In genomic region chr8:88310286-88310685, GRCm38 (mm10) we compare ENCODE assay signal across 24 mouse cellular contexts. TPM values are rescaled to one million over a fixed set of nuclear protein-coding genes. Genes with fewer than 3 reads are reported as not detected.
DNase-seq lines count a peak whose midpoint lies in the region; ATAC-seq and TF ChIP-seq lines count a peak whose summit lies in the region.
"Had no signal": no experiment of that assay in that cellular context is flagged by ENCODE, and none has a peak within 500 bp of the region (broad histone marks: within the 10 kb centered on the region; RNA-seq: fewer than 3 reads in every experiment).

No protein-coding gene starts in this region.

- no peak for TF ChIP-seq POLR2A in CH12.LX (IDR thresholded peaks at IDR 0.05; ENCODE audit: low read depth, low read length)

- in situ Hi-C loops in CH12.LX (cut with MboI; ENCODE audit: low pct_ligation_motif_present, low pct_unique_long_range_greater_than_20kb, low sequenced_read_pairs): loop anchor here (5.0 kb wide), 2 partner anchors 38 to 42 kb away; partner anchors contain the start of gene Adcy7

- no peak overlapping the region for H3K9ac ChIP-seq in hindbrain, embryonic 13.5 days
- H3K9ac ChIP-seq in CH12.LX (ENCODE audit: insufficient read depth, low read depth): no peak overlapping the region
- H3K9ac ChIP-seq: embryonic facial prominence, embryonic 12.5 days; embryonic facial prominence, embryonic 15.5 days; forebrain, postnatal 0 days; hindbrain, embryonic 14.5 days had no signal

- no peak for ATAC-seq in hindbrain, embryonic 13.5 days (ENCODE audit: low FRiP score)
- ATAC-seq: forebrain, embryonic 14.5 days; forebrain, postnatal 0 days; hindbrain, postnatal 0 days; inflammation-experienced regulatory T-cells, adult 6 months; intestine, embryonic 16.5 days; Patski had no signal

- intact Hi-C loops in gastrocnemius, postnatal 36 days (cut with DNase I): loop anchor here (5.0 kb wide), 1 partner anchor 33 kb away; no protein-coding TSS in a partner anchor

- no peak for TF ChIP-seq RAD21 in CH12.LX (IDR thresholded peaks at IDR 0.05; ENCODE audit: low read depth, low read length)

- H3K27me3 ChIP-seq in hindbrain, embryonic 10.5 days (ENCODE audit: insufficient read depth, poor library complexity, severe bottlenecking): no peaks in the 10 kb centered on the region
- no peaks in the 10 kb centered on the region for H3K27me3 ChIP-seq in hindbrain, embryonic 13.5 days
- no peaks in the 10 kb centered on the region for H3K27me3 ChIP-seq in CH12.LX (replicated peaks)
- H3K27me3 ChIP-seq: embryonic facial prominence, embryonic 12.5 days; embryonic facial prominence, embryonic 15.5 days had no signal

- WGBS in hindbrain, embryonic 10.5 days: 94% methylated on average over 13 of the region's 13 CpGs
- 90% methylated on average over 13 of the region's 13 CpGs for WGBS in hindbrain, embryonic 13.5 days

- no peaks in the 10 kb centered on the region for H3K79me2 ChIP-seq in CH12.LX (replicated peaks; ENCODE audit: control insufficient read depth, extremely low read depth, insufficient read depth, poor library complexity, severe bottlenecking)

- DNase-seq in gastrocnemius, adult 18-20 months (ENCODE audit: low spot score): peak; percentile 58
- no peak for DNase-seq in gastrocnemius, postnatal 36 days
- no peak for DNase-seq in hindbrain, embryonic 10.5 days (ENCODE audit: low spot score)
- no peak for DNase-seq in CH12.LX (ENCODE audit: extremely low read depth)
- peak; percentile 65 for DNase-seq in skeletal muscle tissue, adult 2 months (ENCODE audit: low read depth, low spot score)
- DNase-seq in adrenal gland, adult 2 months: no peak
- DNase-seq: adrenal gland, postnatal 14 days; cerebellum, adult 11 months; cerebellum, adult 2 months; cerebellum, adult 9-11 months; cerebellum, postnatal 25 days; forebrain, postnatal 0 days; heart, adult 2 months had no signal

- H3K36me3 ChIP-seq in hindbrain, embryonic 10.5 days: 0 out of 2 replicates have a peak, but pooled peaks cover 4% of the 10 kb centered on the region
- H3K36me3 ChIP-seq in hindbrain, embryonic 13.5 days: no peaks in the 10 kb centered on the region
- H3K36me3 ChIP-seq in CH12.LX (replicated peaks in 1 of 2; ENCODE audit: control insufficient read depth in 1 of 2, insufficient read depth in 1 of 2, low read length in 1 of 2): peaks cover 58 to 85% of the 10 kb centered on the region in 2 experiments
- H3K36me3 ChIP-seq: embryonic facial prominence, embryonic 12.5 days; embryonic facial prominence, embryonic 15.5 days; heart, embryonic 10.5 days had no signal

- H3K4me2 ChIP-seq in hindbrain, embryonic 13.5 days: no peak overlapping the region
- H3K4me2 ChIP-seq in CH12.LX (ENCODE audit: insufficient read depth, low read depth, poor library complexity, severe bottlenecking): peak overlapping the region; percentile 81
- H3K4me2 ChIP-seq: embryonic facial prominence, embryonic 12.5 days; embryonic facial prominence, embryonic 15.5 days; hindbrain, embryonic 14.5 days had no signal

- TF ChIP-seq CTCF in CH12.LX (conservative IDR thresholded peaks at IDR 0.05 in 1 of 2, IDR thresholded peaks at IDR 0.05 in 1 of 2; ENCODE audit: low read depth in 2 of 2, low read length in 2 of 2): no peak

- no peak overlapping the region for H3K4me3 ChIP-seq in hindbrain, embryonic 10.5 days
- H3K4me3 ChIP-seq in hindbrain, embryonic 13.5 days: no peak overlapping the region
- H3K4me3 ChIP-seq in CH12.LX (replicated peaks in 1 of 3; ENCODE audit: low read depth in 2 of 3, low read length in 2 of 3, poor library complexity in 1 of 3): peak overlapping the region in 1 of 3 experiments; percentile 55
- H3K4me3 ChIP-seq: embryonic facial prominence, embryonic 12.5 days; embryonic facial prominence, embryonic 15.5 days; heart, adult 2 months; heart, embryonic 10.5 days had no signal

- H3K27ac ChIP-seq in hindbrain, embryonic 10.5 days: 0 out of 2 replicates have a peak overlapping the region, but pooled peaks have one; percentile 12
- H3K27ac ChIP-seq in hindbrain, embryonic 13.5 days: no peak overlapping the region
- H3K27ac ChIP-seq in CH12.LX (ENCODE audit: insufficient read depth, low read depth): peak overlapping the region; percentile 94
- H3K27ac ChIP-seq: embryonic facial prominence, embryonic 12.5 days; embryonic facial prominence, embryonic 15.5 days; heart, adult 2 months; hindbrain, embryonic 14.5 days; hindbrain, postnatal 0 days had no signal

- TF ChIP-seq EP300 in CH12.LX (IDR thresholded peaks at IDR 0.05; ENCODE audit: low read length): no peak

- dilution Hi-C loops in CH12.LX (cut with MboI; ENCODE audit: extremely low pct_ligation_motif_present, extremely low pct_unique_long_range_greater_than_20kb, low sequenced_read_pairs): no loop called here

- H3K4me1 ChIP-seq in hindbrain, embryonic 10.5 days (replicated peaks): peaks cover 9% of the 10 kb centered on the region; the same call in 1 of the 2 replicates
- no peaks in the 10 kb centered on the region for H3K4me1 ChIP-seq in hindbrain, embryonic 13.5 days (replicated peaks)
- H3K4me1 ChIP-seq in CH12.LX (ENCODE audit: control insufficient read depth in 1 of 2, insufficient read depth in 2 of 2): peaks cover 27 to 49% of the 10 kb centered on the region in 2 experiments
- H3K4me1 ChIP-seq: embryonic facial prominence, embryonic 12.5 days had no signal

- no peaks in the 10 kb centered on the region for H3K9me3 ChIP-seq in hindbrain, embryonic 10.5 days
- H3K9me3 ChIP-seq in hindbrain, embryonic 13.5 days: no peaks in the 10 kb centered on the region
- no peaks in the 10 kb centered on the region for H3K9me3 ChIP-seq in CH12.LX (replicated peaks; ENCODE audit: low read length)
- H3K9me3 ChIP-seq: embryonic facial prominence, embryonic 12.5 days; embryonic facial prominence, embryonic 15.5 days; G1E; heart, embryonic 10.5 days had no signal

TF ChIP-seq in CH12.LX, 34 proteins besides CTCF, POLR2A, EP300 and RAD21:
- no peak for TF ChIP-seq CHD1 (IDR thresholded peaks at IDR 0.05; ENCODE audit: low read depth, low read length)
- TF ChIP-seq ELF1 (IDR thresholded peaks at IDR 0.05; ENCODE audit: low read depth, low read length): no peak
- no peak for TF ChIP-seq MXI1 (IDR thresholded peaks at IDR 0.05; ENCODE audit: low read depth, low read length)
- no peak for TF ChIP-seq TBP (conservative IDR thresholded peaks at IDR 0.05; ENCODE audit: low read depth, low read length)
- TF ChIP-seq NRF1 (IDR thresholded peaks at IDR 0.05; ENCODE audit: low read depth, low read length): no peak

RNA-seq across cellular contexts. Expression of gene Adcy7, which starts 38.1 kb away (rescaled TPM):
- 1 to 10 TPM; 1.9 to 3.2 TPM for total RNA-seq in gastrocnemius, adult 18-20 months (2021)
- total RNA-seq in gastrocnemius, postnatal 36 days (2021): 1 to 10 TPM; 4.9 to 5.2 TPM
- 2.9 and 4.1 TPM in 2 replicates for polyA plus RNA-seq in hindbrain, embryonic 10.5 days (2016; fragmentation: Nextera tagmentation; extraction: Ambion mirVana)
- polyA plus RNA-seq in hindbrain, embryonic 13.5 days (2015; fragmentation: Nextera tagmentation; extraction: Ambion mirVana): 2.3 and 2.7 TPM in 2 replicates
- total RNA-seq in CH12.LX (2012; rRNA removed): 25.7 and 25.9 TPM in 2 replicates
- total RNA-seq in CH12.LX (2014; rRNA removed): 25.5 and 27.0 TPM in 2 replicates
- polyA plus RNA-seq in CH12.LX (2012; ENCODE audit: insufficient read length, low read depth): 28.5 and 28.8 TPM in 2 replicates
- 10 to 100 TPM in 1 of 2 experiments, 1 to 10 TPM in 1; 4.8 to 18.6 TPM for total RNA-seq in adrenal gland, adult 2 months (2021)
- polyA plus RNA-seq in adrenal gland, adult 2 months (2012; rRNA removed): 8.7 and 11.3 TPM in 2 replicates

RNA-seq across cellular contexts. Expression of gene Brd7, which starts 51.7 kb away (rescaled TPM):
- total RNA-seq in gastrocnemius, adult 18-20 months (2021): 10 to 100 TPM; 72.2 to 74.9 TPM
- total RNA-seq in gastrocnemius, postnatal 36 days (2021): 10 to 100 TPM; 61.0 to 65.3 TPM
- 61.8 and 85.8 TPM in 2 replicates for polyA plus RNA-seq in hindbrain, embryonic 10.5 days (2016; fragmentation: Nextera tagmentation; extraction: Ambion mirVana)
- polyA plus RNA-seq in hindbrain, embryonic 13.5 days (2015; fragmentation: Nextera tagmentation; extraction: Ambion mirVana): 69.3 and 71.7 TPM in 2 replicates
- total RNA-seq in CH12.LX (2012; rRNA removed) (46.3 and 46.6 TPM in 2 replicates), CH12.LX (2014; rRNA removed) (31.9 and 41.1 TPM in 2 replicates)
- 106 and 134 TPM in 2 replicates for polyA plus RNA-seq in CH12.LX (2012; ENCODE audit: insufficient read length, low read depth)
- total RNA-seq in adrenal gland, adult 2 months (2021): 10 to 100 TPM; 60.7 to 81.2 TPM
- polyA plus RNA-seq in adrenal gland, adult 2 months (2012; rRNA removed): 7.0 and 7.2 TPM in 2 replicates

Comparison
In these comparisons a context has a peak if more than half of its experiments do, and no peak if none do; other contexts are left out.
1. DNase-seq: peak in gastrocnemius, adult 18-20 months (single experiment) and skeletal muscle tissue, adult 2 months (single experiment); none in gastrocnemius, postnatal 36 days (0 of 2), hindbrain, embryonic 10.5 days (single experiment), CH12.LX (single experiment) and adrenal gland, adult 2 months (single experiment).